Comparison of ENCODE assay signal across 21 mouse cellular contexts in the genomic region with DNA sequence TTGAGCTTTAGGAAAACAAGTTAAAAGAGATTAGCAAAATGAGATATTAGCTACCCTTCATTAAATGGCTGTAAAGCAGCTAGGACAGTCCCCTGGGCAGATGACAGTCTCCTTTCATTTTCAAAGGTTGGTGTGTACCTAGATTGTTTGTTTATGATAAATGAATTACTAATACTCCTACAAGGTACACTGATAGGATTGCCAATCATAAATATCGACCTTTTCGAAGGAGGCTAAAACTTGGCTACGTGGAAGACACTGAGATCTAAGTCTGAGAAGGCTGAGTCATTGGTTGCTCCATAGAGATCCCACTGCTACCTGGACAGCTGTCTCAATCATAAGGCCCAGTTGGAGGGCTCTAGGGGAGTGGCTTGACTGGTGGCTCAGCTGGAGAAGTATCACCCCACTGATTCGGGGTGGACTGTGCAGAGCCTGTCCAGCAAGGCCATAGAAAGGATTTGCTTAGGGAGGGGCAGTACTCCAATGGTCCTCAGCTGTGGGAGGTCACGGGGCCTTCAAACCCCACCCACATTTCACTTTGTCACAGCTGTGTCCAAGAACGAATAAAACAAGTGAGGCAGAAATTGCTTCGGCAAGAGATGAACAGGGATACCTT.
DNase-seq lines count a peak whose midpoint lies in the region; ATAC-seq and TF ChIP-seq lines count a peak whose summit lies in the region.
"Had no signal": no experiment of that assay in that cellular context is flagged by ENCODE, and none has a peak within 500 bp of the region (broad histone marks: within the 10 kb centered on the region; RNA-seq: fewer than 3 reads in every experiment).

No protein-coding gene starts in this region.

- H3K27me3 ChIP-seq in forebrain, embryonic 12.5 days, result no peaks in the 10 kb centered on the region
- H3K27me3 ChIP-seq in forebrain, embryonic 10.5 days (ENCODE audit: poor library complexity, severe bottlenecking), result no peaks in the 10 kb centered on the region
- no peaks in the 10 kb centered on the region for H3K27me3 ChIP-seq in kidney, postnatal 0 days (ENCODE audit: insufficient read depth, low read length)
- no peaks in the 10 kb centered on the region for H3K27me3 ChIP-seq in kidney, adult 2 months (replicated peaks; ENCODE audit: control insufficient read depth, insufficient read depth, low read length)
- no peaks in the 10 kb centered on the region for H3K27me3 ChIP-seq in midbrain, embryonic 13.5 days
- H3K27me3 ChIP-seq in midbrain, embryonic 14.5 days (ENCODE audit: control insufficient read depth, insufficient read depth, low read length), result no peaks in the 10 kb centered on the region
- no peaks in the 10 kb centered on the region for H3K27me3 ChIP-seq in hindbrain, embryonic 15.5 days
- H3K27me3 ChIP-seq: embryonic facial prominence, embryonic 15.5 days; limb, embryonic 15.5 days had no signal

- H3K27ac ChIP-seq in forebrain, embryonic 12.5 days, result no peak overlapping the region
- no peak overlapping the region for H3K27ac ChIP-seq in forebrain, embryonic 10.5 days
- no peak overlapping the region for H3K27ac ChIP-seq in kidney, postnatal 0 days
- no peak overlapping the region for H3K27ac ChIP-seq in kidney, adult 2 months (ENCODE audit: insufficient read depth, low read depth, low read length)
- no peak overlapping the region for H3K27ac ChIP-seq in midbrain, embryonic 13.5 days
- no peak overlapping the region for H3K27ac ChIP-seq in midbrain, embryonic 14.5 days (replicated peaks; ENCODE audit: low read depth, low read length)
- H3K27ac ChIP-seq in hindbrain, embryonic 15.5 days (replicated peaks), result no peak overlapping the region
- H3K27ac ChIP-seq: embryonic facial prominence, embryonic 15.5 days; limb, embryonic 15.5 days had no signal

- 84% methylated on average over 7 of the region's 7 CpGs for WGBS in forebrain, embryonic 12.5 days
- WGBS in forebrain, embryonic 10.5 days, result 84% methylated on average over 7 of the region's 7 CpGs
- WGBS in kidney, postnatal 0 days, result 74% methylated on average over 7 of the region's 7 CpGs
- 81% methylated on average over 7 of the region's 7 CpGs for WGBS in kidney, adult 2 months
- WGBS in midbrain, embryonic 13.5 days, result 82% methylated on average over 7 of the region's 7 CpGs
- WGBS in midbrain, embryonic 14.5 days, result 72% methylated on average over 7 of the region's 7 CpGs
- WGBS in hindbrain, embryonic 15.5 days, result 67% methylated on average over 7 of the region's 7 CpGs

- no peak for DNase-seq in forebrain, embryonic 10.5 days (ENCODE audit: extremely low spot score, low spot score)
- no peak for DNase-seq in kidney, postnatal 0 days (ENCODE audit: low spot score)
- no peak for DNase-seq in kidney, adult 2 months
- no peak for DNase-seq in midbrain, embryonic 14.5 days
- DNase-seq: adrenal gland, postnatal 14 days; cerebellum, adult 8-10 months; cerebellum, postnatal 36 days; embryo, embryonic 11 days; heart, postnatal 4 days; kidney, adult 11 months; kidney, postnatal 14 days; left cerebral cortex, postnatal 4 days; lung, postnatal 14 days; right cerebral cortex, adult 18-20 months had no signal

- no peaks in the 10 kb centered on the region for H3K9me3 ChIP-seq in forebrain, embryonic 12.5 days
- H3K9me3 ChIP-seq in forebrain, embryonic 10.5 days, result no peaks in the 10 kb centered on the region
- H3K9me3 ChIP-seq in kidney, postnatal 0 days (replicated peaks; ENCODE audit: low read length), result no peaks in the 10 kb centered on the region
- no peaks in the 10 kb centered on the region for H3K9me3 ChIP-seq in midbrain, embryonic 13.5 days
- H3K9me3 ChIP-seq in midbrain, embryonic 14.5 days (ENCODE audit: control insufficient read depth, low read length), result no peaks in the 10 kb centered on the region
- H3K9me3 ChIP-seq in hindbrain, embryonic 15.5 days, result no peaks in the 10 kb centered on the region
- H3K9me3 ChIP-seq: embryonic facial prominence, embryonic 15.5 days; limb, embryonic 15.5 days had no signal

- no peak overlapping the region for H3K9ac ChIP-seq in forebrain, embryonic 12.5 days
- H3K9ac ChIP-seq in kidney, postnatal 0 days (ENCODE audit: low read depth, low read length), result no peak overlapping the region
- H3K9ac ChIP-seq in midbrain, embryonic 13.5 days (replicated peaks), result no peak overlapping the region
- H3K9ac ChIP-seq in midbrain, embryonic 14.5 days (replicated peaks; ENCODE audit: low read length), result no peak overlapping the region
- no peak overlapping the region for H3K9ac ChIP-seq in hindbrain, embryonic 15.5 days
- H3K9ac ChIP-seq: embryonic facial prominence, embryonic 15.5 days; limb, embryonic 15.5 days had no signal

- ATAC-seq in forebrain, embryonic 12.5 days (ENCODE audit: low FRiP score), result peak; percentile 68
- ATAC-seq in kidney, postnatal 0 days (replicated peaks; ENCODE audit: low FRiP score, low read depth), result 0 out of 2 replicates have a peak, but pooled peaks have one; percentile 17
- peak; percentile 27; the same call in 1 of the 2 replicates for ATAC-seq in midbrain, embryonic 13.5 days
- no peak for ATAC-seq in midbrain, embryonic 14.5 days (ENCODE audit: low FRiP score, low TSS enrichment)
- ATAC-seq in hindbrain, embryonic 15.5 days (ENCODE audit: low FRiP score, low read depth), result peak; percentile 63; the same call in 1 of the 2 replicates
- no peak for ATAC-seq in frontal cortex, adult (ENCODE audit: low TSS enrichment)
- ATAC-seq: CD4-positive, CD25-positive, alpha-beta regulatory T cell, adult 4 months had no signal

- H3K4me1 ChIP-seq in forebrain, embryonic 12.5 days, result no peaks in the 10 kb centered on the region
- peaks cover 4% of the 10 kb centered on the region for H3K4me1 ChIP-seq in forebrain, embryonic 10.5 days
- H3K4me1 ChIP-seq in kidney, postnatal 0 days (replicated peaks; ENCODE audit: insufficient read depth, low read length), result no peaks in the 10 kb centered on the region
- peaks cover 5% of the 10 kb centered on the region; the same call in 1 of the 2 replicates for H3K4me1 ChIP-seq in kidney, adult 2 months (ENCODE audit: control insufficient read depth, insufficient read depth, low read length)
- H3K4me1 ChIP-seq in midbrain, embryonic 13.5 days (replicated peaks), result 0 out of 2 replicates have a peak, but pooled peaks cover 5% of the 10 kb centered on the region
- H3K4me1 ChIP-seq in midbrain, embryonic 14.5 days (ENCODE audit: control insufficient read depth, insufficient read depth, low read length), result 0 out of 2 replicates have a peak, but pooled peaks cover 4% of the 10 kb centered on the region
- H3K4me1 ChIP-seq in hindbrain, embryonic 15.5 days (replicated peaks), result 0 out of 2 replicates have a peak, but pooled peaks cover 4% of the 10 kb centered on the region
- H3K4me1 ChIP-seq: embryonic facial prominence, embryonic 15.5 days; limb, embryonic 15.5 days had no signal

- H3K4me2 ChIP-seq in forebrain, embryonic 12.5 days, result no peak overlapping the region
- no peak overlapping the region for H3K4me2 ChIP-seq in kidney, postnatal 0 days (ENCODE audit: low read length)
- H3K4me2 ChIP-seq in midbrain, embryonic 13.5 days (replicated peaks), result no peak overlapping the region
- H3K4me2 ChIP-seq in midbrain, embryonic 14.5 days (ENCODE audit: low read length), result no peak overlapping the region
- no peak overlapping the region for H3K4me2 ChIP-seq in hindbrain, embryonic 15.5 days
- H3K4me2 ChIP-seq: embryonic facial prominence, embryonic 15.5 days; limb, embryonic 15.5 days had no signal

- no peak for TF ChIP-seq POLR2A in kidney, adult 2 months (IDR thresholded peaks at IDR 0.05; ENCODE audit: low read depth, low read length)

- no peaks in the 10 kb centered on the region for H3K36me3 ChIP-seq in forebrain, embryonic 12.5 days (replicated peaks)
- H3K36me3 ChIP-seq in forebrain, embryonic 10.5 days (replicated peaks), result no peaks in the 10 kb centered on the region
- H3K36me3 ChIP-seq in kidney, postnatal 0 days (ENCODE audit: insufficient read depth, low read length), result no peaks in the 10 kb centered on the region
- H3K36me3 ChIP-seq in kidney, adult 2 months (ENCODE audit: control insufficient read depth, insufficient read depth, low read length), result no peaks in the 10 kb centered on the region
- no peaks in the 10 kb centered on the region for H3K36me3 ChIP-seq in midbrain, embryonic 13.5 days
- no peaks in the 10 kb centered on the region for H3K36me3 ChIP-seq in midbrain, embryonic 14.5 days (ENCODE audit: control insufficient read depth, insufficient read depth, low read length)
- H3K36me3 ChIP-seq in hindbrain, embryonic 15.5 days, result no peaks in the 10 kb centered on the region
- H3K36me3 ChIP-seq: embryonic facial prominence, embryonic 15.5 days; limb, embryonic 15.5 days had no signal

- no peak for TF ChIP-seq CTCF in kidney, postnatal 0 days (IDR thresholded peaks at IDR 0.05; ENCODE audit: low read depth)
- no peak for TF ChIP-seq CTCF in kidney, adult 2 months (conservative IDR thresholded peaks at IDR 0.05; ENCODE audit: insufficient read depth, insufficient read length, low read depth, low read length)

- no peak overlapping the region for H3K4me3 ChIP-seq in forebrain, embryonic 12.5 days (replicated peaks)
- no peak overlapping the region for H3K4me3 ChIP-seq in forebrain, embryonic 10.5 days
- no peak overlapping the region for H3K4me3 ChIP-seq in kidney, postnatal 0 days (replicated peaks; ENCODE audit: low read depth, low read length)
- H3K4me3 ChIP-seq in kidney, adult 2 months (ENCODE audit: insufficient read depth, low read depth, low read length), result no peak overlapping the region
- no peak overlapping the region for H3K4me3 ChIP-seq in midbrain, embryonic 13.5 days (replicated peaks)
- no peak overlapping the region for H3K4me3 ChIP-seq in midbrain, embryonic 14.5 days (replicated peaks; ENCODE audit: low read depth, low read length)
- H3K4me3 ChIP-seq in hindbrain, embryonic 15.5 days, result no peak overlapping the region
- H3K4me3 ChIP-seq: embryonic facial prominence, embryonic 15.5 days; limb, embryonic 15.5 days had no signal

Comparison
In these comparisons a context has a peak if more than half of its experiments do, and no peak if none do; other contexts are left out.
1. ATAC-seq: peak in forebrain, embryonic 12.5 days (single experiment), kidney, postnatal 0 days (single experiment), midbrain, embryonic 13.5 days (single experiment) and hindbrain, embryonic 15.5 days (single experiment); none in midbrain, embryonic 14.5 days (single experiment) and frontal cortex, adult (single experiment).